Mouse (Mus musculus) lung, embryonic 16.5 days (tissue): ENCODE data around the gene Cacna1h. TPM values are rescaled to one million over a fixed set of nuclear protein-coding genes. Genes with fewer than 3 reads are reported as not detected.

ENCODE experiments used
- ATAC-seq: fragments of 200-750 bp; cut with Nextera tagmentation; 2 replicates; pipeline ENCODE4 v1.8.0; 2017; ENCODE audit warnings: low read depth, mild to moderate bottlenecking, moderate library complexity
- H3K27ac ChIP-seq: fragments of 300-500 bp; sonication (generic); 2 replicates; pipeline ENCODE4 v1.5.1; 2014; ENCODE audit warnings: mild to moderate bottlenecking, control low read depth, low read length
- H3K27me3 ChIP-seq: fragments of 300-500 bp; sonication (generic); 2 replicates; pipeline ENCODE4 v1.6.1; 2014; ENCODE audit warnings: low read depth, low read length, mixed read lengths; ENCODE audit not compliant: control insufficient read depth, insufficient read depth
- H3K36me3 ChIP-seq: fragments of 300-500 bp; sonication (generic); 2 replicates; pipeline ENCODE4 v1.6.1; 2014; ENCODE audit warnings: low read length; ENCODE audit not compliant: control insufficient read depth, insufficient read depth
- H3K4me1 ChIP-seq: fragments of 300-500 bp; sonication (generic); replicated peaks from 2 replicates; pipeline ENCODE4 v1.6.1; 2014; ENCODE audit warnings: low read length, mixed read lengths; ENCODE audit not compliant: control insufficient read depth, insufficient read depth
- H3K4me2 ChIP-seq: fragments of 300-500 bp; sonication (generic); 2 replicates; pipeline ENCODE4 v1.6.1; 2014; ENCODE audit warnings: low read depth, low read length, control low read depth
- H3K4me3 ChIP-seq: fragments of 300-500 bp; sonication (generic); 2 replicates; pipeline ENCODE4 v1.5.1; 2014; ENCODE audit warnings: mild to moderate bottlenecking, low read length, control low read depth
- H3K9ac ChIP-seq: fragments of 300-500 bp; sonication (generic); 2 replicates; pipeline ENCODE4 v1.6.1; 2014; ENCODE audit warnings: low read length, control low read depth
- H3K9me3 ChIP-seq: fragments of 300-500 bp; sonication (generic); 2 replicates; pipeline ENCODE4 v1.6.1; 2016; ENCODE audit warnings: low read length; ENCODE audit not compliant: control insufficient read depth
- WGBS: fragments of 180-500 bp; shearing (Covaris S2); extraction: QIAGEN DNeasy Blood & Tissue Kit; methylation state at CpG from one replicate; pipeline ENCODE4 v1.1.7; 2014; 5-methylcytosine and 5-hydroxymethylcytosine counted together
- polyA plus RNA-seq: library from polyadenylated mRNA; unstranded; fragments of >200 nt; fragmentation: Nextera tagmentation; extraction: Ambion mirVana; gene quantifications from 2 replicates; pipeline ENCODE4 v1.2.1, GENCODE M21; 2015

Gene Cacna1h
- 1.5 and 2.0 TPM in 2 replicates for polyA plus RNA-seq

DNA sequence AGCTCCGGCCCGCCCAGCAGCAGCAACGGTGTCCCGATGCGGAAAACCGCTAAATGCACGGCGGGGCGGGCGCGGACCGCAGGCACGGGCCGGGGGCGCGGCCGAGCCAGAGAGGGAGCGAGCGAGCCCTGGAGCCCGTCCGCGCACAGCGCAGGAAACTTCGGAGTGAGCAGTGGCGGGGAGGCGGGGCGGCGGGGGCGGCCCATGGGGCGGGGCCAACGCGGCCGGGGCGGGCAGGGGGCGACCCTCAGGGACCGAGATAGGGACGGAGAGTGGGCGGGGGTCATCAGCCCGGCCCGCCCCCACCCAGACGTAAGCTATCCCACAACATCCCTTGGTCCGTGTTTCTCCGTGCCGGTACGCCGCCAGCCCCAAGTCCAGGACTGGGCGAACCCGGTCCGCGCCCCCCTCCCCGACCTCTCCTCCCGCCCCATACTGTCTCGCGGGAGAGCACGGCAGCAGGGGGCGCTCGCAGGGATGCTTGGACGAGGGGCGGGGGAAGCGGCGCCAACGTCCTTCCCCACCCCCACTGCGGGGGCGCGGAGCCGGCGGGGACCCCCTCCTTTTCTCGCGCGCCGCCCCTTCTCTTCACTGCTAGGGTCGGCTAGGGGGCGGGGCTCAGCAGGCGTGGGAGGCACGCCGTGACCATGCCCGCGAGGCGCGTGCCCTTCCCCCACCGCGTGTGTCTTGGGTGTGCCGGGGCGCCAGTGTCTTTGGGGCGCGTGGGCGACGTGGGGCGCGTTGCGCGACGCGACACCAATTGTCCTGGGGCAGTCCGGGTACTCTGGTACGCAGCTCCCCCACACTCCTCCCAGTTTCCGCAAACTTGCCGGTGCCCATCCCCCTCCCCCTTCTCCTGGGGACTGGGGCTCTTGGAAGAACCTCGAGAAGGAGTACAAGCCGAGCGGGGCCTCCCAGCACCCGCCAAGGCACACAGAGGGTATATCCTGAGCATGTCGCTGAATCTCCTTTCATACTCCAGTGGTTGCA lies at the start of gene Cacna1h:
TSS of gene Cacna1h (minus strand) at position 167 of the 990 bp plus-strand sequence.
- WGBS = 0% methylated on average over 77 of the region's 103 CpGs
- Histone ChIP-seq H3K4me1 (peaks cover 30% of the 10 kb centered on the region), H3K4me2 (peak within 1 kb of the TSS; percentile 99), H3K36me3 (no peaks in the 10 kb centered on the region), H3K27me3 (peaks cover 21% of the 10 kb centered on the region), H3K4me3 (peak within 1 kb of the TSS; percentile 69), H3K9me3 (no peaks in the 10 kb centered on the region), H3K27ac (peak within 1 kb of the TSS; percentile 59), H3K9ac (peak within 1 kb of the TSS; percentile 72)
- ATAC-seq = peak; percentile 91

DNA sequence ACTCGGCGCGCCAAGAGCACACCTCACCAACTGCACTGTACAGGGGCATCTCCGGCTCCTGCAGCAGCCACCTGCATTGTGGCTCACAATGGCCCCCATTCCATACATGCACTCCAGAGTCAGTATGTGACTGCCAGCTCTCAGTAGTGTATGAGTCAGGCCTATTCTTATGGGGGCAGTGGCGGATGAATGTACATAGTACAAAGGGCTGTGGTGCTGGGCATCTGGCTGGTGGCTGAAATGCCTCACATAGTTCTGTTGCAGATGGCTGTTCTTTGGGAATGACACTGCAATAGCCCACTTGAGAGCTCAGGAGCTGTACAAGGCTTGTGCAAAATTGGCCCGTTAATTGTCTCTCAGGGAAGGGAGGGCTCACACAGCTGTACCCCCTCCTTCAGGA lies 48.5 kb upstream of the Cacna1h start:
- no peaks in the 10 kb centered on the region for H3K27me3 ChIP-seq
- 73% methylated on average over 6 of the region's 6 CpGs for WGBS
- ATAC-seq = no peak
- H3K4me3 ChIP-seq = no peak overlapping the region
- H3K4me2 ChIP-seq = no peak overlapping the region
- no peaks in the 10 kb centered on the region for H3K9me3 ChIP-seq
- H3K4me1 ChIP-seq = no peaks in the 10 kb centered on the region
- no peak overlapping the region for H3K9ac ChIP-seq
- H3K36me3 ChIP-seq = no peaks in the 10 kb centered on the region
- H3K27ac ChIP-seq = no peak overlapping the region

DNA sequence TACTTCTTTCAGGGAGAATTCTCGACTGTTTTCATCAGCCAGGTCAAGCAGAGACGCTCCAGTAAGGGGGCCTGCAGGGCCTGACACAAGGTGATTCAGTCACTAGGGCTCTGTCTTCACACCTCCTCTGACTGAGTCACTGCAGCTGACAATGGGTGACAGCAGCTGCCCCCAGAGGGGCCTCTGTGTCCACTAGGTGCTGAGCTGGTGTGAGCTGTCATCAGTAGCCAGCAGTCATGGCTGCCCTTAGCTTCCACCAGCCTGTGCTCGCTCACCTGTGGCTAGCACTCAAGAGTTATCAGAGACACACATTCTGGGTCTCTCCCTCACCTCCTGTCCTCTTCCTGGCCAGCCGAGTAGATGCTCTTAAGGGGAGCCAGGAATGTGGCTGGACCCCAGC lies 47.2 kb upstream of the Cacna1h start:
- no peaks in the 10 kb centered on the region for H3K27me3 ChIP-seq
- no peak overlapping the region for H3K9ac ChIP-seq
- H3K4me3 ChIP-seq = no peak overlapping the region
- H3K9me3 ChIP-seq = no peaks in the 10 kb centered on the region
- no peaks in the 10 kb centered on the region; the same call in 1 of the 2 replicates for H3K4me1 ChIP-seq
- ATAC-seq = no peak
- 28% methylated on average over 4 of the region's 4 CpGs for WGBS
- no peaks in the 10 kb centered on the region for H3K36me3 ChIP-seq
- H3K4me2 ChIP-seq = no peak overlapping the region
- no peak overlapping the region for H3K27ac ChIP-seq

DNA sequence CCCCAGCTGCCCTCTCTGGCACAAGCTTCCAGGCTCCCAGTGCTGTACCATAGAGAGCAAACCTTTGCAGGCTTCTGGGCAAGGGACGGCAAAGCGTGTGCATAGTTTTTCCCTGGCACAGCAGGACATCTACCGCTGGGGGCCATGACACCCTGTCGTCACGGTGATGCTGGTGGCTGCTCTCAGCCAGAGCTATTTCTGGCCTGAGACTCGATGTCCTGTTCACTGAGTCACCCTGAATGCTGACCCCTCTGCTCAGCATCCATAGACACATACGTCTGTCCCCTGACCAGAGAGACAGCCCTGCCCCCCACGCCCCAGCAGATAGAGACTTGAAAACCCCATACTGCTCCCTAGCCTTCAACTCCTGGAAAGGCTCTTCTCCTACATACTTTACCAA lies 46.6 kb upstream of the Cacna1h start:
- H3K36me3 ChIP-seq = no peaks in the 10 kb centered on the region
- 47% methylated on average over 8 of the region's 8 CpGs for WGBS
- H3K9me3 ChIP-seq = no peaks in the 10 kb centered on the region
- no peak overlapping the region for H3K4me3 ChIP-seq
- no peak overlapping the region for H3K27ac ChIP-seq
- ATAC-seq = no peak
- H3K4me1 ChIP-seq = no peaks in the 10 kb centered on the region; the same call in 1 of the 2 replicates
- H3K27me3 ChIP-seq = no peaks in the 10 kb centered on the region
- no peak overlapping the region for H3K4me2 ChIP-seq
- H3K9ac ChIP-seq = no peak overlapping the region

DNA sequence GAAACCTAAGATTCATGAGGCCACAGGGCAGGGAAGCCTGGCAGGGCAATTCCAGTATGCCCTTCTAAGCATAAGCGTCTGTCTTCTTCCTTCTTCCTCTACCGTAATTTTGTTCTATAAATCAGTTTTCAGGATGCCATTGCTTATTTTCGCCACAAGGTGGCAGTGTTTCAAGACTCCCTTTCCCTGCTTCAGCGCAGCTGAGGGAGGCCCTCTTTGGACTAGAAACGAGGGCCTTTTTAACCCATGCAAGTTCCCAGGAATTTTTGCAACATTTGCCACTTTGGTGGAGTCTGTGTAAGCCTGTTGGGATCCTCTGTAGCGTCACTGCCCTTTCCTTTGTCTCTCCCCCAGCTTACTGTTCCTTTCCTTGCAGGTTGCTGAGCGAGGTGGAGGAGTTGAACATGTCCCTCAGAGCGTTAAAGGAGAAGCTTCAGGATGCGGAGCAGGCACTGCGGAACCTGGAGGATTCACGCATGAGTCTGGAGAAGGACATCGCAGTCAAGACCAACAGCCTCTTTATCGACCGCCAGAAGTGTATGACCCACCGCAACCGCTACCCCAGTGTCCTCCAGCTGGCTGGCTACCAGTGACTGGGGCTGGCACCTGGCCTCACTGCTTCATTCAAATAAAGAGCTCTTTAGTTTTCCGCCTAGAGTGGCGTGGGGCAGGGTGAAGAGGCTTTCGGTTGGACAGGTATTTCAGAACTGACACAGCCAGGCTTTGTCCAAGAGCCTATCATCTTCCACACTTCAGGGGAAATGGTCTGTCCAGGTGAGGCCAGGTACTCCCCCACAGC lies 42.6 kb upstream of the Cacna1h start:
- Histone ChIP-seq H3K9ac (no peak overlapping the region), H3K27ac (no peak overlapping the region), H3K27me3 (peaks cover 10% of the 10 kb centered on the region), H3K36me3 (no peaks in the 10 kb centered on the region), H3K4me1 (peaks cover 6% of the 10 kb centered on the region; the same call in 1 of the 2 replicates), H3K4me2 (0 out of 2 replicates have a peak overlapping the region, but pooled peaks have one; percentile 9), H3K9me3 (no peaks in the 10 kb centered on the region), H3K4me3 (no peak overlapping the region)
- ATAC-seq = no peak
- 21% methylated on average over 19 of the region's 19 CpGs for WGBS

DNA sequence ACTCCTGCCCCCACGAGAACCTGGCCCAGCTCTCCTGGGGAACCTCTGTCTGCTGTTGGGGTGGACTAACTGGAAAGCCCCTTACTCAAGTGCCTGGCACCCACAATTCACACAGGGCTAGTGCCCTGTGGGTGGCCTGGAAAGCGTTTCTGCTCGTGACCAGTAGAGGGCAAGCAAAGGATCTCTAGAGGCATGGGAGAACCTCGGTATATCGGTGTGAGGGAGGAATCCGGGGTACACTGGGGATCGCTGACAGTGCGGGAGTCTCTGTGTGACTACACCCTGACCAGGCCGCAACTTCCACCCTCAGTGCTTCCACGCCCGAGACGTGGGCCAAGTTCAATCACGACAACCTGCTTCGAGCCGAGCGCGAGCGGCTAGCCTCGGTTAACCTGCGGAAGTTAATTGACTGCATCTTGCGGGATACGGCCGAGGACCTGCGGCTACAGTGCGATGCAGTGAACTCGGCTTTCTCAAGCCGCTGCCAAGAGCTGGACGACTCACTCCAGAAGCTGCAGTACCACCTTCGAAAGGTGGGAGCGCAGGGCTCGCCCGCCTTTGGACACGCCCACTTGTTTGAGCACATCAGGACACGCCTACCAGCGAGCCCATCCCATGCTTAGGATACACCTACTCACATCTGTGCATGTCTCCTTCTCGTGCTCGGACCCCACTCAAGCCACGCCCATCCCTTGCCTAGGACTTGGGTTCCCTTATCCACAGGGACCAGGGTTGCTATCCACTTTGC lies 40.9 kb upstream of the Cacna1h start:
- no peaks in the 10 kb centered on the region for H3K36me3 ChIP-seq
- H3K27ac ChIP-seq = no peak overlapping the region
- no peaks in the 10 kb centered on the region for H3K9me3 ChIP-seq
- peaks cover 6% of the 10 kb centered on the region; the same call in 1 of the 2 replicates for H3K4me1 ChIP-seq
- H3K27me3 ChIP-seq = peaks cover 10% of the 10 kb centered on the region
- WGBS = under 1% methylated on average over 38 of the region's 38 CpGs
- peak overlapping the region; percentile 43 for H3K4me3 ChIP-seq
- H3K4me2 ChIP-seq = peak overlapping the region; percentile 73
- peak; percentile 61 for ATAC-seq
- peak overlapping the region; percentile 54 for H3K9ac ChIP-seq

DNA sequence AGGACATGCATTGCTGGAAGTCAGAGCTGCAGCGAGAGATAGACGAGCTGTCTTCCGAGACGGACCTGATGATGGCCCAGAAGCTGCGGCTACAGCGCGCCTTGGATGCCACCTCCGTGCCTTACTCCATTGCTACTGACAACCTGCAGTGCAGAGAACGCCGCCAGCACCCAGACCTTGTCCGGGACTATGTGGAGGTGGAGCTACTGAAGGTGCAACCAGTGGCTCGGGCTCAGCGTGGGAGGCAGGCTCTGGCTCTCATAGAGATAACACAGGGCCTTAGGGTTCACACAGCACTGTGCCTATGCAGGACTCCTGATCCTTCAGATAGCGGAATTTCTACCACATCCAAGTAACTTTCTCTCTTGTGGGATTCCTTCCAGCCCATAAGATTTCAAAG lies 38.5 kb upstream of the Cacna1h start:
- ATAC-seq = no peak

DNA sequence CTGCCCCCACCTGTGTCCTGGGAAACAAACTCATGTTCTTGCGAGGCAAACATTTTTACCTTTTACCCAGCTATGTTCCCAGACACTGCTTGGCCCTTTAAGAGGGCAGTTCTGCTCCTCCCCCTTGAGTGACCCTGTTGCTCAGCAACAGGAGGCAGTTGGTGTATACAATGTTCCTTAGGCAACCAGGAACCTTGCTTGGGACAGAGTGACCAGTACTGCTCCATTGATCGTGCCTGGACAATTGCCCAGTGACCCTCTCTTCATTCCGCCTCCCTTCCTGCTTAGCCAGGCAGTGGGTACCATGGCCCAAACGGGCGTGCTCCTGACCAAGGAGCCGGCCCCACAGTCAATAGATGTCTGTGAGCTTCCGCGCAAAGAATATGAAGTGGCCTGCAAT lies 37.8 kb upstream of the Cacna1h start:
- no peak overlapping the region for H3K4me2 ChIP-seq
- ATAC-seq = 0 out of 2 replicates have a peak, but pooled peaks have one; percentile 32
- peaks cover 6% of the 10 kb centered on the region; the same call in 1 of the 2 replicates for H3K4me1 ChIP-seq
- H3K9ac ChIP-seq = no peak overlapping the region
- 24% methylated on average over 8 of the region's 8 CpGs for WGBS
- H3K36me3 ChIP-seq = no peaks in the 10 kb centered on the region
- H3K27me3 ChIP-seq = peaks cover 10% of the 10 kb centered on the region
- H3K9me3 ChIP-seq = no peaks in the 10 kb centered on the region
- H3K27ac ChIP-seq = no peak overlapping the region
- H3K4me3 ChIP-seq = no peak overlapping the region

More for the DNA sequence above, 38.5 kb upstream of the Cacna1h start:
- no peak overlapping the region for H3K27ac ChIP-seq
- H3K4me3 ChIP-seq = no peak overlapping the region
- WGBS = 29% methylated on average over 14 of the region's 14 CpGs
- H3K27me3 ChIP-seq = peaks cover 10% of the 10 kb centered on the region
- H3K9me3 ChIP-seq = no peaks in the 10 kb centered on the region
- no peaks in the 10 kb centered on the region for H3K36me3 ChIP-seq
- H3K4me2 ChIP-seq = no peak overlapping the region
- no peak overlapping the region for H3K9ac ChIP-seq
- peaks cover 6% of the 10 kb centered on the region; the same call in 1 of the 2 replicates for H3K4me1 ChIP-seq
